23 mouse cellular contexts compared by ENCODE assay signal in the genomic region with DNA sequence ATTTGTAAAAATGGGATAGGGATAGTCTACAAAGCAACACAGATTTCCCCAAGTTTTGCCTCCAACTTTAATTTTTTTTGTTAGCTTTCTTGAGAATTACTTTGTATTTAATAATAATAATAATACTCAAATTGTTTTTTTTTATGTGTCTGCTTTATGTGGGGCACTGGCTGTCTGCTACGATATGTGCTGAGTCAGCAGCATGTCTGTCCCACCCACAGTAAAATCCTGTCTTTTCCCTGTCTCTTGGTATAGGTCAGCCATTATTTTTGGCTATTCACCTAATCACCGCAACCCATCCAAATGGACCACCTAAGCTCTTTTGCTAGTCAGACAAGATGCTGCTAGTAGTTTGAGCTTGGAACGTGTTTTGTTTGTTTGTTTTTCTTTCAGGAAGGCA.
A peak's percentile ranks its signal among the peaks of the same experiment; 100 is the strongest.
DNase-seq lines count a peak whose midpoint lies in the region; ATAC-seq and TF ChIP-seq lines count a peak whose summit lies in the region.
"Had no signal": no experiment of that assay in that cellular context is flagged by ENCODE, and none has a peak within 500 bp of the region (broad histone marks: within the 10 kb centered on the region; RNA-seq: fewer than 3 reads in every experiment).

No protein-coding gene starts in this region.

- DNase-seq in CH12.LX (ENCODE audit: extremely low read depth) (no peak), ES-E14 (ENCODE audit: low read depth, low spot score) (no peak), MEL (ENCODE audit: low read depth, low spot score) (no peak)
- DNase-seq in heart, adult 18-20 months = no peak
- DNase-seq in cerebellum, adult 2 months = no peak
- DNase-seq: adrenal gland, adult 2 months; adrenal gland, adult 8-10 months; adrenal gland, postnatal 10 days; adrenal gland, postnatal 14 days; adrenal gland, postnatal 25 days; adrenal gland, postnatal 36 days; B cell, adult 2 months; cerebellum, adult 11 months; cerebellum, adult 11-12 months; cerebellum, adult 18-20 months; cerebellum, adult 8-10 months; cerebellum, adult 9-10 months; cerebellum, adult 9-11 months had no signal

- WGBS in kidney, embryonic 16.5 days = 74% methylated on average over 3 of the region's 3 CpGs
- 93% methylated on average over 3 of the region's 3 CpGs for WGBS in cerebellum, adult 2 months

- TF ChIP-seq EP300 in CH12.LX (IDR thresholded peaks at IDR 0.05; ENCODE audit: low read length) (no peak), MEL (IDR thresholded peaks at IDR 0.05; ENCODE audit: low read depth in 1 of 2, low read length in 2 of 2) (no peak)

- H3K4me2 ChIP-seq in CH12.LX (ENCODE audit: insufficient read depth, low read depth, poor library complexity, severe bottlenecking) = no peak overlapping the region
- H3K4me2 ChIP-seq in kidney, embryonic 16.5 days (replicated peaks; ENCODE audit: low read depth, low read length) = no peak overlapping the region

- H3K27ac ChIP-seq in CH12.LX (ENCODE audit: insufficient read depth, low read depth) (no peak overlapping the region), ES-E14 (ENCODE audit: insufficient read depth, low read depth, low read length, poor library complexity, severe bottlenecking) (no peak overlapping the region), MEL (ENCODE audit: control insufficient read depth, low read depth, low read length) (no peak overlapping the region)
- no peak overlapping the region for H3K27ac ChIP-seq in kidney, embryonic 16.5 days (ENCODE audit: low read length)
- no peak overlapping the region for H3K27ac ChIP-seq in cerebellum, adult 2 months (ENCODE audit: insufficient read depth, low read length)

- H3K4me1 ChIP-seq in CH12.LX (ENCODE audit: control insufficient read depth in 1 of 2, insufficient read depth in 2 of 2) (no peaks in the 10 kb centered on the region), ES-E14 (ENCODE audit: control insufficient read depth in 2 of 2, insufficient read depth in 2 of 2, low read length in 2 of 2, poor library complexity in 1 of 2) (no peaks in the 10 kb centered on the region), MEL (ENCODE audit: control insufficient read depth in 1 of 2, insufficient read depth in 2 of 2, low read length in 2 of 2) (no peaks in the 10 kb centered on the region)
- H3K4me1 ChIP-seq in kidney, embryonic 16.5 days (ENCODE audit: insufficient read depth, low read length) = no peaks in the 10 kb centered on the region
- H3K4me1 ChIP-seq in cerebellum, adult 2 months (ENCODE audit: control insufficient read depth, insufficient read depth, low read length) = no peaks in the 10 kb centered on the region

- H3K9me3 ChIP-seq in CH12.LX (replicated peaks; ENCODE audit: low read length) (peaks cover 22% of the 10 kb centered on the region), ES-E14 (ENCODE audit: control insufficient read depth, insufficient read depth, low read depth, low read length) (no peaks in the 10 kb centered on the region), MEL (replicated peaks; ENCODE audit: insufficient read depth, low read length) (no peaks in the 10 kb centered on the region)
- no peaks in the 10 kb centered on the region for H3K9me3 ChIP-seq in kidney, embryonic 16.5 days (ENCODE audit: low read length)

- TF ChIP-seq CTCF in CH12.LX (conservative IDR thresholded peaks at IDR 0.05 in 1 of 2, IDR thresholded peaks at IDR 0.05 in 1 of 2; ENCODE audit: low read depth in 2 of 2, low read length in 2 of 2) (no peak), MEL (IDR thresholded peaks at IDR 0.05 in 2 of 3, conservative IDR thresholded peaks at IDR 0.05 in 1 of 3; ENCODE audit: control insufficient read depth in 1 of 3, insufficient read depth in 1 of 3, low read depth in 2 of 3, low read length in 3 of 3, poor library complexity in 1 of 3, severe bottlenecking in 1 of 3) (no peak)
- TF ChIP-seq CTCF in cerebellum, adult 2 months (IDR thresholded peaks at IDR 0.05; ENCODE audit: borderline replicate concordance, insufficient read depth, low read depth, low read length) = no peak

- no peak for TF ChIP-seq POLR2A in CH12.LX (IDR thresholded peaks at IDR 0.05; ENCODE audit: low read depth, low read length)
- no peak for TF ChIP-seq POLR2A in MEL (IDR thresholded peaks at IDR 0.05; ENCODE audit: control insufficient read depth in 1 of 2, insufficient read depth in 1 of 2, low read depth in 1 of 2, low read length in 2 of 2, poor library complexity in 1 of 2)
- TF ChIP-seq POLR2A in cerebellum, adult 2 months (IDR thresholded peaks at IDR 0.05; ENCODE audit: borderline replicate concordance, insufficient read depth, low read length) = no peak

- in situ Hi-C loops in CH12.LX (cut with MboI; ENCODE audit: low pct_ligation_motif_present, low pct_unique_long_range_greater_than_20kb, low sequenced_read_pairs) (no loop called here), ES-E14 (cut with MboI; ENCODE audit: low sequenced_read_pairs in 2 of 2, unreplicated experiment in 2 of 2) (no loop called here)

- dilution Hi-C loops in CH12.LX (cut with MboI; ENCODE audit: extremely low pct_ligation_motif_present, extremely low pct_unique_long_range_greater_than_20kb, low sequenced_read_pairs) = no loop called here

- TF ChIP-seq RAD21 in CH12.LX (IDR thresholded peaks at IDR 0.05; ENCODE audit: low read depth, low read length) = no peak
- no peak for TF ChIP-seq RAD21 in MEL (IDR thresholded peaks at IDR 0.05; ENCODE audit: low read depth, low read length)

- H3K9ac ChIP-seq in CH12.LX (ENCODE audit: insufficient read depth, low read depth) = no peak overlapping the region
- no peak overlapping the region for H3K9ac ChIP-seq in ES-E14 (ENCODE audit: insufficient read depth, low read depth, low read length, poor library complexity, severe bottlenecking)
- H3K9ac ChIP-seq in MEL (ENCODE audit: control insufficient read depth, low read depth, low read length, poor library complexity, severe bottlenecking) = no peak overlapping the region
- H3K9ac ChIP-seq in kidney, embryonic 16.5 days (replicated peaks; ENCODE audit: low read length) = no peak overlapping the region

- H3K79me2 ChIP-seq in CH12.LX (replicated peaks; ENCODE audit: control insufficient read depth, extremely low read depth, insufficient read depth, poor library complexity, severe bottlenecking) = no peaks in the 10 kb centered on the region
- no peaks in the 10 kb centered on the region for H3K79me2 ChIP-seq in MEL (ENCODE audit: control insufficient read depth, insufficient read depth, low read length, poor library complexity)

- no peak for ATAC-seq in kidney, embryonic 16.5 days (ENCODE audit: low FRiP score, low TSS enrichment)
- ATAC-seq: activated CD4-positive, CD25-positive, alpha-beta regulatory T cell, adult 4 months; CD4-positive, CD25-positive, alpha-beta regulatory T cell, adult 4 months; Patski had no signal

- H3K27me3 ChIP-seq in CH12.LX (replicated peaks) = peaks cover 8% of the 10 kb centered on the region
- no peaks in the 10 kb centered on the region for H3K27me3 ChIP-seq in MEL (ENCODE audit: control insufficient read depth in 1 of 2, insufficient read depth in 2 of 2, low read length in 2 of 2)
- no peaks in the 10 kb centered on the region for H3K27me3 ChIP-seq in kidney, embryonic 16.5 days (ENCODE audit: insufficient read depth, low read length)
- H3K27me3 ChIP-seq in cerebellum, adult 2 months (ENCODE audit: control insufficient read depth, insufficient read depth, low read length) = no peaks in the 10 kb centered on the region
- H3K27me3 ChIP-seq: Patski had no signal

- H3K4me3 ChIP-seq in CH12.LX (replicated peaks in 1 of 3; ENCODE audit: low read depth in 2 of 3, low read length in 2 of 3, poor library complexity in 1 of 3) (no peak overlapping the region), ES-E14 (ENCODE audit: insufficient read depth in 1 of 2, low read depth in 1 of 2, low read length in 2 of 2, poor library complexity in 1 of 2, severe bottlenecking in 1 of 2) (no peak overlapping the region), MEL (ENCODE audit: control insufficient read depth in 1 of 2, insufficient read depth in 1 of 2, low read depth in 2 of 2, low read length in 2 of 2) (no peak overlapping the region)
- no peak overlapping the region for H3K4me3 ChIP-seq in kidney, embryonic 16.5 days (ENCODE audit: low read length)
- H3K4me3 ChIP-seq in cerebellum, adult 2 months (replicated peaks; ENCODE audit: insufficient read depth, low read depth, low read length) = no peak overlapping the region

- H3K36me3 ChIP-seq in CH12.LX (replicated peaks in 1 of 2; ENCODE audit: control insufficient read depth in 1 of 2, insufficient read depth in 1 of 2, low read length in 1 of 2) (no peaks in the 10 kb centered on the region), ES-E14 (ENCODE audit: control insufficient read depth, insufficient read depth, low read length, poor library complexity, severe bottlenecking) (no peaks in the 10 kb centered on the region), MEL (ENCODE audit: control insufficient read depth in 1 of 2, insufficient read depth in 2 of 2, low read length in 2 of 2) (no peaks in the 10 kb centered on the region)
- H3K36me3 ChIP-seq in kidney, embryonic 16.5 days (ENCODE audit: insufficient read depth, low read length) = no peaks in the 10 kb centered on the region
- H3K36me3 ChIP-seq: G1E had no signal

TF ChIP-seq in CH12.LX, 34 proteins besides CTCF, POLR2A, EP300 and RAD21:
- no peak for TF ChIP-seq TCF12 (IDR thresholded peaks at IDR 0.05; ENCODE audit: low read depth, low read length)
- peak; percentile 72 for TF ChIP-seq MAFK (IDR thresholded peaks at IDR 0.05; ENCODE audit: insufficient replicate concordance, low read length)
- TF ChIP-seq PAX5 (IDR thresholded peaks at IDR 0.05; ENCODE audit: low read length) = no peak
- no peak for TF ChIP-seq MYC (IDR thresholded peaks at IDR 0.05; ENCODE audit: low read depth, low read length)

TF ChIP-seq in ES-E14, 5 proteins besides CTCF, POLR2A, EP300 and RAD21:
- TF ChIP-seq ZNF384 (IDR thresholded peaks at IDR 0.05; ENCODE audit: low read depth, low read length) (no peak), ZC3H11A (IDR thresholded peaks at IDR 0.05; ENCODE audit: borderline replicate concordance, low read depth, low read length) (no peak), HCFC1 (IDR thresholded peaks at IDR 0.05; ENCODE audit: borderline replicate concordance, insufficient read depth, low read length) (no peak), CHD2 (IDR thresholded peaks at IDR 0.05; ENCODE audit: low read depth, low read length) (no peak), MAFK (IDR thresholded peaks at IDR 0.05; ENCODE audit: insufficient read depth, low read depth, low read length) (peak; percentile 93)
TF ChIP-seq in ES-E14: peak in this region for 1.

TF ChIP-seq in MEL, 35 proteins besides CTCF, POLR2A, EP300 and RAD21:
- peak; percentile 36; the same call in 1 of the 2 replicates for TF ChIP-seq MAFK (IDR thresholded peaks at IDR 0.05; ENCODE audit: borderline replicate concordance, low read depth, low read length)
- no peak for TF ChIP-seq BHLHE40 (IDR thresholded peaks at IDR 0.05; ENCODE audit: borderline replicate concordance, low read depth, low read length)
- TF ChIP-seq RCOR1 (IDR thresholded peaks at IDR 0.05; ENCODE audit: low read depth, low read length) = no peak

Comparison
In these comparisons a context has a peak if more than half of its experiments do, and no peak if none do; other contexts are left out.
1. Of the 35 proteins assayed by ChIP-seq in both MEL and CH12.LX: peak only in MEL: none; only in CH12.LX: none; in both: MAFK; in neither: 34.